Mouse (Mus musculus): ENCODE measurements around the gene Snx5.

Gene Snx5

DNA sequence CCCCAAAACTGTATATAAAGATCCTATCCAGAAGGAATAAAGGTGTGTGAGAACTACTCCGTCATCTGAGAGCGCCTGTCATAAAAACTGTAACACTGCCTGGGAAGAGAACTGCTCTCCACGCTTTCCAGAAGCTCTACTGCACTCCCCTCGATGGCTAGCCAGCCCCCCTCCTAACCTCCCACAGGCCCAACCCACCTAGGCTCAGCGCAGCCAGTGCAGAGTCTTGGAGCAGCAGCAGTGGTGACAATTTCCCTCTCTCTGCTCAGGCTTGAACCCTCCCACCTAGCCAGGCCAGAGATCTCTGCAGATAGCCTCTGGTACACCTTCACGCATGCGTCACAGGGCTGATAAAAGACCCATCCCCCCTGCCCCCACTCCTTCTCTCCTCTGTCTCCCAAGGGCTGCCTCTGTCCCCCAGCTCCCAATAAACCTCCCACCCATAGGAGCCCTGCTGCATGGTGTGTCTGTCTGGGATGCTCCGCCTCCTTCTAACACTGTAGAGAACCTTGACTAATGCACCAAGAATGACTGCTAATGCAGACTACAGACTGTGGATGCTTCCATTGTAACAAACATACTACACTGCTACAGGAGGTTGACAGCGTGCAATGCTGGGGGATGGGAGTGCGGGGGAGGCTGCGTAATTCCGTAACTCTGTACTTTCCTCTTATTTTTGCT is 43.7 kb downstream of the Snx5 start:
- no peak for DNase-seq

DNA sequence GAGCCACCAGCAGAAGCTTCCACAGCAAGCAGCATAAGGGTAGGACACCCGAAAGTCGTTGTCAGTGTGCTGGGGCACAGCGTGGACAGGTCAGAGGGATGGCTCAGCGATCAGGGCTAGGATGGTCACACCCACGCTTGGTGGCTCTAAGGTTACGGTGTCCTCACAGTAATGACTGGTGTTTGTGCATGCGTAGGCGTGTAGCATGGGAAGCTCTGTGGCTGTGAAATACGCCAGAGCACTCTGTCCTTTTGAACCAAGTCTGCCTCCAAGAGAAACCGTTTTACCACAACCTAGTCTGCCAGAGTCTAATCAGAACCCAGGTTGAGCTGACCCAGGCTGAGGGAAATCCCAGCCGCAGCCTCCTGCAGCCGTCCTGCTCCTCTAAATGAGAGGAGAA is 46.4 kb downstream of the Snx5 start:
- no peak for DNase-seq

DNA sequence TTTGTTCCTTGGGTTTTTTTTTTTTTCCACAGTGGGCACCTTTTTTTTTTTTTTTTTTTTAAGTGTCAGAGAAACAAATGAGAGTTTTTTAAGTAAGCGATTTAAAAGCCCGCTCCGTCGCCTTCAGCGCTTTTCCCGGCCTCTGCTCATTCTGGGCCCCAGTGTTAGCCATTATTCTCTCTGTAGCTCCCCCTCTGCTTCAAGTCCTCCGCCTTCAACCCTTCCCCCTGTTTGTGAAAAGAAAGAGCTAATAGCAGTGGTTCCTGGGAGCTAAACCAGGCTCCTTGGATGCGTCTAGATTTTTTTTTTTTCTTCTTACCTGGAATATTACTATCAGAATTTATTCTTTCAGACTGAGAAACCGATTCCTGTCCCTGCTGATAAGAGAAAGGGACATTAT is 55.1 kb downstream of the Snx5 start:
- no peak for DNase-seq

DNA sequence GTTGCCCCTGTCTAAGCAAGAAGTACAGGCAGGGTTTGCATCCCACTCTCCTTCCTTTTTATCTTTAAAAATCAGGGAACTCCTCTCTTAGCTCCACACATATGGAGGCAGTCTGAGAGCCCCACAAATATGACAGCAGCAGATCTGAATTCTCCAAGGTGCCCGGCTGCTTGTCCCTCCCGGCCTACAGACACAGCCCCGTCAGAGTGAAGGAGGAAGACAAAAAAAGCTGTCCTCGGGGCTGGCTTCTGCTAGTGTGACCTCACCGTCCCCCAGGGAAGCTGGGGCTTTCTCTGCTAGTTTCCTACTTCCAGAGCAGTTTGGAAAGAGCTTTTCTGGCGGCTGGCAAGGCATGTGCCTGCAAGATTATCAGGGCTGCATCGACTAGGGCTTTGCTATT is 55.5 kb downstream of the Snx5 start:
- peak; percentile 20 for DNase-seq

DNA sequence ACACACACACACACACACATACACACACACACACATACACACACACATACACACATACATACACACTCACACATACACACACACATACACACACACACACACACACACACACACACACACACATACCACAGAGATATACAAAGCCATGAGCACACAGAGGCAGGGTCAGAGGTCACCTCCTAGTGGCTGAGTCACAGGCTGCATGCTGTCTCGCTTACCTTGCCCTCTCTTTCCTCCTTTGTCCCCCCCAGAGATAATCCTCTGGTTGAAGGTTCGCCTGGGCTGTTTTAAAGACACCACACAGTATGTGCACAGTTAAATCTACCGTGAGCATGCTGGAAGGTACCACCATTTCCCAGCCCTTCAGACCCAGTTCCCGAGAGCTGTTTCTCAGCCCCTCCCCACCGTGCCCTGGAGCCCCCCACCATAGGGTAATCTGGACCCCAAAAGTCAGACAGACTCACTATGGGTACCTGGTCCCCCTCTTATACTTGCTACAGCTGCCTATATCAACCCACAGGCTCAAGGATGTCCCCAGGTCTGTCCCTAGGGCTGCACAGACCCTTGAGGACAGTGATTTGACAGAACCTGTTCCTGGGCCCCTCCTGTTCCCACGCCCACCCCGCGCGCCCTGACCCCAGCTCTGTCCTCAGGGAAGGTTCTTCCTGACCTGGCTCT is 56.1 kb downstream of the Snx5 start:
- peak; percentile 32 for DNase-seq

DNA sequence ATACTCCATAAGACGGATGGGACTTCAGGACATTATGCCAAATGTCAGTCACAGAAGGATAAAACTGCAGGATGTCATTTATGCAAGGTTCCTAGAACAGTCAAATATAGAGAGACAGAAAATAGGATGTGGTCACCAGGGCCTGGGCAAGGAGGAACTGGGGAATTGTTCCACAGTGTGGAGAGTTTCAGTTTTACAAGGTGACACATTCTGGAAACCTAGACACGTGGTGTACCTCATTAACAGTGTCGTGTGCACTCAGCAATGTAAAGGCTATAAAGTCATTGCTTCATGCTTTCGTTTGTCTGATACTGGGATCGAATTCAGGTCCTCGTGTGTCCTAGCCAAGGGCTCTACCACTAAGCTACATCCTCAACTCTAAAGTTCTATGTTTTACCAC is 56.9 kb downstream of the Snx5 start:
- DNase-seq, result no peak

DNA sequence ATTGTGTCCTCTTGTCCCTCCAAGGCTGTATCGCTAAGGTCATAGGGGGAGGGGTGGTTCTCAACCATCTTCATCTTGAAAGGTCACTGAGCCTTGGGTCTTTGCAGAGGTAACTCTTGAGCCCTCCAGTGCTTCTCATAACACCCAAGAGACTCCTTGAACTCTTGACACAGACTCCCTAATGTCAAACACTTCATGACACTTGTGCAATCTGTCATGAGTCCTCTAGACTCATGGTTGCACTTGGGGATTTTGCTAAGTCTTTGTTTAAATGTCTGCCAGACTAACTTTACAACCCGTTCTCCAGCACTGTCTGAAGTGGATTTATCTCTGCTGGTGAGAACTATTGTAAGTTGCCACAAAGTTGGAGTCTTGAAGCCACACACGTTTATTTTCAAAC is 61.3 kb downstream of the Snx5 start:
- no peak for DNase-seq

DNA sequence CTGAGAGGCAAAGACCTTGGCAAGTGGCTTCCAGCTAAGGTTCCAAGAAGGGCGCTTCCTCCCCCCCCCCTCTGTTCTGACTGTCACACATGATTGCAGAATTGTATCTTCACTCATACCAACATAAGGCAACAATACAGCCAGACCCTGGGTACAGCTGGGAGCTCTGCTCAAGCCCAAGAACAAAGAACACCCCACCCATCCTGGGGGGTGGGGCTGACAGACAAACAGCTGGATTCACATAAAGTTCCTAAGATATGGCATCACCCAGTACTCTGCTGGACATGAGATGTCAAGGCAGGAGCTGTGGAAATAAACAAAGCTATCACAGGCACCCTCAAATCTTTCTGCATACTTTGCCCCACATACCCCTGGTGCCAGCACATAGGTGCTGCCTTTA is 63.3 kb downstream of the Snx5 start:
- DNase-seq, result no peak

DNA sequence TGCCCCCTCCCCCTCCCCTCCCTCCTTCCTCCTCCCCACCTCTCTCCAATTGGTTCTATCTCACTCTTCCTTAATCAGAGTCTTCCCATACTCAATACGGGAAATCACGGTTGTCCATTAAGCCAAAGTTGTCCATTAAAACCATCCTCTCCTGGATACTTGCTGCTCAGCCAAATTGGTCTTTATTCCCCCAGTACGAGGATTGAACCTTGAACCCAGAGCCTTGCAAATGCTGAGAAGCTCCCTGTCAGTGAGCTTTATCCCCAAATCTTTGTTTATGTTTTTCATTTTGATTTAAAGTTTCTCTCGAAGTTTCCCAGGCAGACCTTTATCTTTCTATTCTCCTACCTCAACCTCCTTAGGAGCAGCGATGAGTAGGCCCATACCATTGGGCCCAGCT is 67.7 kb downstream of the Snx5 start:
- DNase-seq, result no peak

DNA sequence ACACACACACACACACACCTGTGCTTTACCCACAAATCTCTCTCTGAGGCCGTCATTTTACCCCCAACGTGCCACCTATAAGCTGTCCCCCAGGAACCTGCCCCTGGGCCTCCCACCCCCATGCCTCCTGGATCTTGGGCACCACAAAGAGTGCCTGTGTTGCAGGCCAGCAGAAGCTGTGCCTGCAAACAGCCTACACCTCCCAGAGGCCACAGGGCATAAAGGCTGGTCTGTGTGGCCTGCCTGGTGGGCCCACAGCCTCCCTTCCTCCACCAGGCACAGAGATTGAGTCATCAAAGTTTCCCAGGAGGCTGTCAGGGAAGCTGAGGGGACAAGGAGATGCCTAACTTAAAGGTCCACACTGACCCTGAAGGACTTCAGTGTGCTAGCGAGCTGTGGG is 68.1 kb downstream of the Snx5 start:
- no peak for DNase-seq

DNA sequence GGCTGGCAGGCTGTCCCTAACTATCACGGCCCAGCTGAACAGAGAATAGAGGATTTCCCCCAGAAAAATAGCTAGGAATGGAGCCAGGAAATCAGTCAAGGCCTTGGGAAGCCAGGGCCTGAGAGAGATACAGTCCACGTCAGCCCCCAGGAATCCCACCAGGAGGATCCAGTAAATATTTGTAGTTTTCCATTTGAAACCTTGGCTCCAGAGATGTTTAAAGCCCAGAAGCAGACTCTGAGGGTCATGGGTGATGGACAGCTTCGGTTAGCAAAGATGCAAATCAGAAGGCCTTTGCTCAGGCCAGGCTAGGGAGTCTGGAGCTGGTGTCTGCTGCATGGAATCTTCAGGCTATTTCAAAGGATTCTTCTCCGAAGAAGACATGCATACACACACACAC is 68.6 kb downstream of the Snx5 start:
- no peak for DNase-seq
